Mouse (Mus musculus) liver, embryonic 15.5 days (tissue): ENCODE measurements around the gene Six3. TPM values are rescaled to one million over a fixed set of nuclear protein-coding genes. Genes with fewer than 3 reads are reported as not detected.

Source experiments
- polyA plus RNA-seq: library from polyadenylated mRNA; unstranded; fragments of >200 nt; fragmentation: Nextera tagmentation; extraction: Ambion mirVana; gene quantifications from 2 replicates; pipeline ENCODE4 v1.2.1, GENCODE M21; 2015

Six3 gene
- polyA plus RNA-seq, 1 experiment from 2014 or later, result not detected

Other genes with a start within 250 kb of the Six3 start
- 0.07 TPM in 1 of 2 replicates, not detected in the other for gene Six2, start 74.7 kb downstream of the Six3 start, polyA plus RNA-seq